Mouse (Mus musculus) megakaryocyte, embryonic 14.5 days (primary cell): Measurements from ENCODE around the gene Kcnip4.

ENCODE experiments used
- FLI1 ChIP-seq: IDR thresholded peaks from 2 replicates; pipeline ENCODE4 v1.6.1; 2012; ENCODE audit warnings: low read length, inconsistent platforms, mixed read lengths
- GATA1 ChIP-seq: IDR thresholded peaks from 3 replicates; pipeline ENCODE4 v1.6.1; 2012; ENCODE audit warnings: mixed read lengths, low read length, inconsistent platforms, borderline replicate concordance

- TF ChIP-seq FLI1 (no peak), GATA1 (no peak)
These were observed 180.1 kb downstream of the Kcnip4 start for GRCm38 (mm10) chr5:49344606-49345005.
